Mouse (Mus musculus): ENCODE measurements at regions not wholly inside any gene's neighbourhood (a gene's known extent, or its start where the extent isn't known, plus 50 kb on each side); places are given as distances from the start of the nearest gene placed in this dataset.
A peak's percentile ranks its signal among the peaks of the same experiment; 100 is the strongest.
"Not testable (repeated sequence)": the region's sequence is repeated elsewhere in the genome, so short reads cannot be mapped to it uniquely, and the experiment has no call there.

DNA sequence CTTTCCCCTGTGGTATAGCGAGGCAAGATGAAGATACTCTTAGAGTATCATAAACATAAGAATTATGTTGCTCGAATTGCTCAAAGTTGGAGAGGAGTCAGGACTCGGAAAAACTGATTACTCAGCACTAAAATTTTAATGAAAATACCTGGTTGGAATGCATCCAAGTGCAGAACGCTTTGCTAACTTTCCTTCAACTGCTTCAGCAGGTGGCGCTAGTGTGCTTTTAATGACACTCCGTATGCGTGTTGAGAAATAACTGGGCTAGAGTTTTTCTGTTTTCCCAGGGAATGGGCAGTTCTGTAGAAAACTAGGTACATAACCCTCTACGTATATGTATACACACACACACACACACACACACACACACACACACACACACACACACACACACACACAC lies 221.0 kb downstream of the Grxcr1 start:
- ATAC-seq (ENCODE audit: insufficient number of reproducible peaks, low FRiP score, low TSS enrichment) = peak; percentile 76

GRCm38 (mm10) chr5:68253476-68253875 lies 221.8 kb downstream of the Grxcr1 start:
- no peak for ATAC-seq (ENCODE audit: insufficient number of reproducible peaks, low FRiP score, low TSS enrichment)

DNA sequence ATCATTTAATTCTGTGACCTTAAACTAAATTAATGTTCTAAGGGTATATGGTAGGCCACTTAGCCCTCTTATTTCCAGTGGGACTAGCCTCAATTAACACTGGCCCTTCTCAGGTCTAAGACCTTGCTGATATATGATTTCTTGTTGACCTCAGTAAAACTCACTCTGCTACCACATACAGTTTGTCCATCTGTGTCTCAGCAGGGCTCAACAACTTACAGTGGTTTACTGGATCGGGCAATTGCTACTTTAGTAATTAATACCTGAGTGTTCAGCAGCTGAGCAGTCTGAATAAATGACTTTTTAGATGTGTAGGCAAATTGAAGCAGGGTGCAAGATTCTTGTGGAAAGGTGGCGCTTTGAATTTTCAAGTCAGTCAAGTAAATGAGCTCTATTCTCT lies 222.5 kb downstream of the Grxcr1 start:
- 0 out of 2 replicates have a peak, but pooled peaks have one; percentile 20 for ATAC-seq (ENCODE audit: insufficient number of reproducible peaks, low FRiP score, low TSS enrichment)

DNA sequence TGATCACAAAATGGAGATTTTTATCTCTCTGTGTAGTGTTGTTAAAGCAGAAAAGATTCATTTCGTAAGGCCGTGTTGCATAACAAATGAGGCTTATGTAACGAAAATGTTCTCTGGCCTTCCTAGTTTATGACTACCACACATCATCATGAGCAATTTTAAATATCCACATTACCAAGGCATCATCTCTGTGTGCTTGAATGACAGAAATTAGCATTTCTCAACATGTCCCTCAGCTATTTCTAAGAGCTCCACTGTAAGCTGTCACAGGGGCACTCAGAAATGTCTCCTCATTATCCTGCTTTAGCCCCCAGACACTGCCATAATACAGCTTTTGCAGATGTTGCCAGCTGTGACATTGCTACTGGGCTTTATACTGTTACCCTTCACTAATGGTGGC lies 232.6 kb downstream of the Grxcr1 start:
- ATAC-seq (ENCODE audit: insufficient number of reproducible peaks, low FRiP score, low TSS enrichment) = no peak

GRCm38 (mm10) chr5:68274271-68274670 lies 242.6 kb downstream of the Grxcr1 start:
- ATAC-seq (ENCODE audit: insufficient number of reproducible peaks, low FRiP score, low TSS enrichment) = peak; percentile 84

DNA sequence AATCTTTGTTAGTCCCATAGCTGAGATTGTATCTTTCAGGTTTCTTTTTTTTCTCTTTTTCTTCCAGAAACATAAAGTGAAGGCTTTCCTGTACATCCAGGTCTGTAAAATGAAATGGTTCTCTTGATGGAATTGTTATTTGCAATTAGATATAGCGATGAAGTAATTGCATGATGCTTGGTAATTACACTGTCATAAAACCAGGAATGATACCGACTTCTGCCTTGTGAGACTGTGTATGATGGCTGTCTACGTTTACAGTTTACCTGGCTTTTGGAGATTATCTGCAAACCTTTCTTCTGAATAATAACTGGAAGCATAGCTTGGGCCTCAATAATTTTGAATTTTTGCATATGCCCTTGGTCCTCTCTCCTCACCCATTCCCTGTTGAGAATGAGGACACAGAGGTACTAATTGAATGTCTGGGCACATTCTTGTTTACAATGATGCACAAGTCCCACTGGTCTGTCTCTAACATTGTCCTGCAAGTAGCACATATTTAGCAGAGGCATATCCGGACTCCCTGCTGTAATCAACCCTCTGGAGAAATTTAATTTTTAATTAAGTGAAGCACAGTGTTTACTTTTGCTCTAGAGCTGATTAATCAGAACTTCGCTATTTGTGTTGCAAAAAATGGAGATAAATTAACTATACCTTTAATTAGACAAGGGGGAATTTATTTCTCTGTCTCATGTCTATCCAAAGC lies 244.1 kb downstream of the Grxcr1 start:
- ATAC-seq (ENCODE audit: insufficient number of reproducible peaks, low FRiP score, low TSS enrichment) = no peak

DNA sequence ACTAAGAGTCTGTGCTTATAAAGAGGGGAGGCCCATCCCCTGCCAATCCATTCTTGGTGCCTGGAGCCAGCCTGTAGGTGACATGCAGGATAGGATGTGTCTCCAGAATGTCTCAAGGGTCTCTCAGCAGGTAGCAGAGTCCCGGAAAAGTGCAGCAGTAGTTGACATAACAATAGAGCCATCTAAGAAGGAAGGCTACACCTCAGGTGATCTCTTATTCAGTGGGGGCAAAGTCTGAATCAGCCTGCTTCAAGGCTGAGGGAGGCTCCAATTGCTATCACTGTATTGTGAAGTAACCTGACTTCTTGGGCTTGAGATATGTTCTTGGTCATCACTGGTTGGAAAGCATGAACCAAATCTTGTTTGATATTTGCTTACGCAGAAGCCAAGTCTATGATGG lies 264.1 kb downstream of the Grxcr1 start:
- ATAC-seq (ENCODE audit: insufficient number of reproducible peaks, low FRiP score, low TSS enrichment) = not testable (repeated sequence)

GRCm38 (mm10) chr5:68313187-68313586 lies 281.6 kb downstream of the Grxcr1 start:
- no peak for ATAC-seq (ENCODE audit: insufficient number of reproducible peaks, low FRiP score, low TSS enrichment)

GRCm38 (mm10) chr5:68318979-68319378 lies 287.3 kb downstream of the Grxcr1 start:
- no peak for ATAC-seq (ENCODE audit: insufficient number of reproducible peaks, low FRiP score, low TSS enrichment)

- ATAC-seq (ENCODE audit: insufficient number of reproducible peaks, low FRiP score, low TSS enrichment) = peak; percentile 97
Measured at GRCm38 (mm10) chr5:68326998-68327593, 295.5 kb downstream of the Grxcr1 start.

DNA sequence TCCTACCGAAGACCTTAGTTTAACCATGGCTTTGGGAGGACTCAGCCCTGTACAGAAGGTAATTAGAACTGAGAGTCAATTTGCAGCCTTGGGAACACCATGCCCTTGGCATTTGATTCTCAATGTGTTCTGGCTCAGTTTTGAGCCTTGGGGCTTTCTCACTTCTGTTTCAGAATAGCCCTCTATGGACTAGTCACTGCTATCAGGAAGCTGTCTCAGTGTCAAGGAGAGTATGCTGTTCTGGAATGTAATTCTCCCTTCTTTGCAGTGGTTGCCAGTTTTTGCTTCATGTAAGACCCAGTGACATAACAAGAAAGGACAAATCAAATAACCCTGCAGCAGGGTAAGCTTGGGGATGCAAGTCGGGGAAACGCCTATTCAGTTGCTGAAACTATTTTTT lies 297.7 kb downstream of the Grxcr1 start:
- peak; percentile 47 for ATAC-seq (ENCODE audit: insufficient number of reproducible peaks, low FRiP score, low TSS enrichment)

- no peak for ATAC-seq (ENCODE audit: insufficient number of reproducible peaks, low FRiP score, low TSS enrichment)
Measured at GRCm38 (mm10) chr5:68329828-68330227, 298.2 kb downstream of the Grxcr1 start.

DNA sequence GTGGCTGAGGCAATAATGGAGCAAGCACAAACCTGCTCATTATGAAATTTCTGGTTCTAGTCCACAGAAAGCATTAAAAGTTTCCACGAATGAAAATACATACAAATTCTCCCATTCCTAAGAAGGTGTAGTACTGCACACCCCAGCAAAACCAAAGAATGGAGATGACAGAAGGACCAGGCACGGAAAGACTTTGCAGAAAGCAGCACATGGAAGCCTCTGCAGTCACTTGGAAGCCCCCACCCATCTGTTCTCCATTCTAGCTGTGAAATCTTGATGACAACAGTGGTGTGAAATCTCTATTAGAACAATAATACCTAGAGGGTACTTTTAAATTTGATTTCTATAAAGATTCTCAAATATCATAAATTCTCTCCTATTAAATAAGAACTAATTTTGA lies 319.3 kb downstream of the Grxcr1 start:
- no peak for ATAC-seq (ENCODE audit: insufficient number of reproducible peaks, low FRiP score, low TSS enrichment)

DNA sequence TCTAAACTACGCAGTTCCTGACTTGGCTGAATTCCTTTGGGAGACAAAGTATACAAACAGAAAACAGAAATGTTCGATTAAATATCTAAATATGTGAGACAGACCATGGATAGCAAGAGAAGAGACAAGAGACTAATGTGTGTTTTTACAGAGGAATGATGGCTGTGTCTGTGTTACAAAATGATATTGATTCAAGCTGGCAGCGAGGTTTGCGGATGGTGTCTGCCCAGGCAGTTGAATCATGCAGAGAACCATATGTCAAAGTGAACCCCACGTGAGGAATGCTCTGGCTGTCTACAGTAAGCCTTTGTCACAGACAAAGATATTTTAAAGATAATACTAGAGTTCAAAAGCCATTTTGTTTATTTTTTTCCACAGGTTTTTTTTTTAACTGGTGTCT lies 320.2 kb downstream of the Grxcr1 start:
- peak; percentile 94 for ATAC-seq (ENCODE audit: insufficient number of reproducible peaks, low FRiP score, low TSS enrichment)

GRCm38 (mm10) chr5:68353211-68353610 lies 321.6 kb downstream of the Grxcr1 start:
- ATAC-seq (ENCODE audit: insufficient number of reproducible peaks, low FRiP score, low TSS enrichment) = peak; percentile 94

DNA sequence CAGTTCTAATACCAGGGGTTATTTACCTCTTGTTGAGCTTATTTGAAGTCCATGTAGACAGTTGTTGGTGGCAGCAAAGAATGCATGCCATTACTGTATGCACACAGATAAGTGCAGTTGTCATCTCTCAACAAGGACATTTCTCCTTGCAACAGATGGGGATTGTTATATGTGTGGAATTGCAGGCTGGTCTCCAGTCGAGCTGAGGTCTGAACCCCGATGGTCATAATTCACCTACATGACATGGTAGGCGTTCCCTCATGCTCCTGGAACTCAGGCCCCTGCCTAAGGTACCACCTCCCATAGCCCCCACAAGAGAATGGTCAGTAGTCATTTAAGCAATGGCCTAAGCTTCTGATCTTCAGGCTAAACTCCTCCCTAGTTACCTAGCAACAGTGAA lies 322.2 kb downstream of the Grxcr1 start:
- not testable (repeated sequence) for ATAC-seq (ENCODE audit: insufficient number of reproducible peaks, low FRiP score, low TSS enrichment)

DNA sequence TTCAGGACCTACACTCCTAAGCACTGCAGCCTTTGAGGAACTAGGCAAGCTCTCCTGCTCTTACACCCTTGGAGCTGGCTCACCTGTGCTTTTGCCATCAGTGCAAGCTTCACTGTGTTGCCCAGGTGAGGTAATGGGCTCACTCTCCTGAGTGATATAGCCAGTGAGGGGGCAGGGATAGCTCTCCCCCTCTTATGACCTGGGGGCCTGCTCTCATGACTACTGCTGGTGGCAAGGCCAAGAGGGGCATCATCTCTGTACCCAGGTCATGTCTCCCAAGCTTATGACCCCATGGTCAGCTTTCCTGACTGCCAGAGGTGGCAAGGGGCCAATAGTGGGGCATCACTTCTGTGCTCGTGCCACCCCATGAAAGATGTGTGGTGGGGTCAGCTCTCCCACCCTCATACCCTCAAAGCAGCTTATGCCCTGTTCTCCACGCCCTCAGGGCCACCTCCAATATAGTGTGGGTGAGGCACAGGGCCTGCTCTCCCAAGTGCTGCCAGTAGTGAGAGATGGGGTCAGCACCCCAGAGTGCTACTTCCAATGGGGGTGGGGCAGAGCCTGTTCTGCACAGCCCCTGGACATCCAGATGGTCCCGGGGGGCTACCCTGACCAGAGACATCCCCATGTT lies 330.1 kb downstream of the Grxcr1 start:
- ATAC-seq (ENCODE audit: insufficient number of reproducible peaks, low FRiP score, low TSS enrichment) = no peak; the same call in 1 of the 2 replicates

DNA sequence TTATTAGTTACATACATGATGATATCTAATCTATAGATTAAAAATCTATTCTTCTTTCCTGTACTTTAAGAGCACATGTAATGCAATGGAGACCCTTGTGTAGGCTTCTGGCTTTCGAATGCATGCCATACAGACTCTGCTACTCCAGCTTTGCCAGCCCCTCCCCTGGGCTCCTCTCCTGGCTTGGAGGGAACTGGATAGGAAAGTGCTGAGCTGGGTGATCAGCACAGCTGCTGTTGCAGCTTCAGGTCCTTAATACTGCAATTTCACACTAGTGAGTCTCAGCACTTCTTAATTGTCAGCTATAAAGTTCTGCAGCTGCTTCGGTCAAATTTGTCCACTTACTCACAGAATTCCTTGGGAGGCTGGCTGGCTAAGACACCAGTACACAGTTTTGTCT lies 341.4 kb downstream of the Grxcr1 start:
- ATAC-seq (ENCODE audit: insufficient number of reproducible peaks, low FRiP score, low TSS enrichment) = no peak
